Mouse (Mus musculus) left cerebral cortex, postnatal 10 days (tissue): ENCODE data around the gene Abr. TPM values are rescaled to one million over a fixed set of nuclear protein-coding genes. Genes with fewer than 3 reads are reported as not detected.
A peak's percentile ranks its signal among the peaks of the same experiment; 100 is the strongest.

Experiments used
- DNase-seq, 2 experiments: peaks; one replicate each; pipeline ENCODE4 v3.0.0; 2021 to 2022; ENCODE audit warnings: low spot score in 2 of 2, mixed read lengths in 1 of 2; ENCODE audit errors: extremely low spot score in 1 of 2
- intact Hi-C: fragments of 180-260 bp; cut with DNase I; formaldehyde crosslinking; loops from one replicate; pipeline ENCODE4 v1.15.1; 2025
- total RNA-seq, 2 experiments: library from RNA; stranded (reverse); gene quantifications; 2 replicates each; pipeline ENCODE4 v1.2.3; 2021

Abr gene
- total RNA-seq, 2 experiments from 2014 or later = 322 to 328 TPM

DNA sequence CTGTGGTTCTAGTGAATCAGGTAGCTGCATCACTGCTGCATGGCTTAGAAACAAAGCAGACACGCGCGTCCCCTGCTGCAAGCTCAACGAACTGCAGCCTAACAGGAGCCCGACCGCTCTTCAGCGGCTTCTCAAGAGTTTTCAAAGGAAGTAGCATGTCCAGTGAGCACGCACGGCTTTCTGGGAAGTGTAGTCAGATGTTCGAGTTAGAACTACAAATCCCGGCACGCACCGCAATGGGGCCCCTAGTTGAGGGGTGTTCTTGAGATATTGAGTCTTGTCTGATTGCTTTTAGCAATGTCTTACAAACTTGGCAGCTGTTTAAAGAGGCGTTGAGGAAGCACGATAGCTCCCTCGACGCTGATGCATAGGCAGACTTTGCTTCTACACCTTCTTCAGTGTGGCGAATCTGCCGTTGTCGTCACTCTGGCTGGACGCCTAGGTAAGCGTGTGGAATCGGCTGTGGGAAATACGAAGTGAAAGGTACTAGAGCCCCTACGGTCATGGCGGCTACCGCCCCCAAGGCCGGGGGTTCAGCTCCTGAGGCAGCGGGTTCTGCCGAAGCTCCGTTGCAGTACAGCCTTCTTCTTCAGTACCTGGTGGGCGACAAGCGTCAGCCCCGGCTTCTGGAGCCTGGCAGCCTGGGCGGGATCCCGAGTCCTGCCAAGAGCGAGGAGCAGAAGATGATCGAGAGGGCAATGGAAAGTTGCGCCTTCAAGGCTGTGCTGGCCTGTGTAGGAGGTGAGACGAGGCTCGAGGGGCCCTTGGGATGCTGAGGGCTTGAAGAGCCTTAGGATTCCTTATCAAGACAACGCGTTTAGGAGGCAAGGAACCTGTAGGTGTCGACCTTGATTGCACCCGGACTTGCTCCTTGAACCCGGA is 215.2 kb downstream of the Abr start, which contains the start of gene Timm22:
Gene Timm22, plus strand, starts transcription at position 251 of the 882 bp plus-strand sequence.
- intact Hi-C loops = no loop called here
- DNase-seq = peak; percentile 93 to 96

DNA sequence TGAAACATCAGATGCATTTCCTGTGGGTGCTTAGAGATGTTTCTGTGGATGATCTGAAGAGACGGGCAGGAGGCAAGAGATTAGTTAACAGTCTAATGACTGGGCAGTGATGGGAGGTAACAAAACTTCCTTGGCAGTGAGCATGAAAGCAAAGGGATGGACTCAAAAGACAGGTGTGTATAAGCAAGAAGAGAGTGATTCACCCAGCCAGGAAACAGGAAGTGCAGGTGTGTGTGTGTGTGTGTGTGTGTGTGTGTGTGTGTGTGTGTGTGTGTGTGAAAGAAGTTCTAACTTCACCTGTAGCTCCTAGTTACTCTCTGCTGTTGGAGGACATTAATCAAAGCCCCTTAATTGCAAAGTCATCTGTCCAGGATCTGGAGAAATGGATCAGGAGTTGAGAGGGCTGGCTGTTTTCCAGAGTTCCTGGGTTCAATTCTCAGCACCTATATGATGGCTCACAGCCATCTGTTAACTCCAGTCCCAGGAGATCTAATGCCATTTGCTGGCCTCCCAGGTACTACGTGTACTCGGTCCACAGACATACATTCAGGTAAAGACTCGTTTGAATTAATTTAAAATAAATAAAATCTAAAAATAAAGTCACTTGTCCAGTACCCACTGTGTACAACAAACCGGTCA is 216.4 kb downstream of the Abr start:
- no peak for DNase-seq
- intact Hi-C loops = no loop called here

DNA sequence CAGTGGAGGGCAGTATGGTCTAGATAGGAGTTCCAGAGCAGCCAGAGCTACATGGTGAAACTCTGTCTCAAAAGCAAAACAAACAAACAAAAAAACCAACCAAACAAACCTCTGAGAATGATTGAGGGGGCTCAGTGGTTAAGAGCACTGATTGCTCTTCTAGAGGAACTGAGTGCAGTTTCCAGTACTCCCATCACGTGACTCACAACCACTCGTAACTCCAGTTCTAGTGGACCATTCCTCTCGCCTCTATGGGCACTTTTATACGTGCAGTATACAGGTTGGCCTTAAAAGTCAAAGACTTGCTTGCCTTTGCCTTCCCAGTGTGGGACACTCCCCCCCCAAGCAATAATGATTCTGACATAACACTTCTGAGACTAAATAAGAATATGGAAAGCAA is 217.0 kb downstream of the Abr start:
- intact Hi-C loops = no loop called here
- no peak for DNase-seq

DNA sequence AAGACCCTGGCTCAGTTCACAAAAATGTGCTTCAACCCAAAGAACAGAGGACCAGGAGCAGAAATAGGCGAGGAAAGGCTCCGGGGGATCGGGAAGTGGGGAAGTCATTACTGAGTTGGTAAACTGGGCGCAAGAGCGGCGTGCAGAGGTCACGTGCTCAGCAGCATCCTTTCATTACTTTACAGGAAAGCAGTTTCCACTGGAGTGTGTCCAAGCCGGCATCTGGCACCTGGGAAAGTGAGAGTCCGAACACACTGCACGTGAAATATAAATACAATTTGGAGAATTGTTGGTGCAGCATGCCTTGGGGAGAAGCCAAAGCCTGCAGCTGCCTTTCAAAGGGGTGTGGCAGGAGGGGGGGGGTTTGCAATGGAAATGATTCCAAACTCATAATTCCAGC is 220.7 kb downstream of the Abr start:
- intact Hi-C loops = no loop called here

DNA sequence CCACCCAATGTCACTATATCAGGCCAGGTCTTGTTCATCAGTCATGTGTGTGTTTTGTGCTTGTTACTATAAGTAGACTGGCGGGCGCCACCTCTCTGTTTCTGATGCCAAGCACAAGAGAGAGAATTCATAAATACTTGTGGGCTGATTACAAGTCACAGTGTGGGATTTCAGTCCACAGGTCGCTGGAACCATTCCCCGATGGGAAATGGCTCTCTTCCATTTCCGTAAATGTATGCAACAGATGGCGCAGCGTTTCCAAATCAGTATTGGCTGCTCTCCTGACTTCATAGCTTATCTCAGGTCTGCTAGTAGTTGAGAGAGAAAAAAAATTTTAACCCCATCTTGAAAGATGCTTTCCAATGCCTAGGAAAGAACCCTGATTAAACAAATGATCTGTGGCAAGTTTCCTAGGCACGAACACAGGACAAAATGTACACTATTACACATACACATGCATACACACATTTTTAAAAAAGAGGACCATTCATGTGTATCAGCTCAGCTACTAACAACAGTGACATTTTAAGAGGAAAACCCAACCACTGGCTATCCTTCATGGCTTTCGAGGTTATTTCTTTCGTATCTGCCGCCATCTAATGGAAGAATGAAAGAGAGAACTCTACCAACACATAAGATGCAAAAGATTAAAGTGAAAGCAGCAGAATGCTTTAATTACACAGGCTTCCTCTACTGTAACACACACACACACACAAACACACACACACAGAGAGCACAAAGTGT is 222.4 kb downstream of the Abr start:
- no peak for DNase-seq
- intact Hi-C loops = loop anchor here (2.0 to 10.0 kb wide), 3 partner anchors 127 to 615 kb away; no protein-coding TSS in a partner anchor

More for the DNA sequence above, 220.7 kb downstream of the Abr start:
- DNase-seq = peak in 1 of 2 experiments; percentile 52

DNA sequence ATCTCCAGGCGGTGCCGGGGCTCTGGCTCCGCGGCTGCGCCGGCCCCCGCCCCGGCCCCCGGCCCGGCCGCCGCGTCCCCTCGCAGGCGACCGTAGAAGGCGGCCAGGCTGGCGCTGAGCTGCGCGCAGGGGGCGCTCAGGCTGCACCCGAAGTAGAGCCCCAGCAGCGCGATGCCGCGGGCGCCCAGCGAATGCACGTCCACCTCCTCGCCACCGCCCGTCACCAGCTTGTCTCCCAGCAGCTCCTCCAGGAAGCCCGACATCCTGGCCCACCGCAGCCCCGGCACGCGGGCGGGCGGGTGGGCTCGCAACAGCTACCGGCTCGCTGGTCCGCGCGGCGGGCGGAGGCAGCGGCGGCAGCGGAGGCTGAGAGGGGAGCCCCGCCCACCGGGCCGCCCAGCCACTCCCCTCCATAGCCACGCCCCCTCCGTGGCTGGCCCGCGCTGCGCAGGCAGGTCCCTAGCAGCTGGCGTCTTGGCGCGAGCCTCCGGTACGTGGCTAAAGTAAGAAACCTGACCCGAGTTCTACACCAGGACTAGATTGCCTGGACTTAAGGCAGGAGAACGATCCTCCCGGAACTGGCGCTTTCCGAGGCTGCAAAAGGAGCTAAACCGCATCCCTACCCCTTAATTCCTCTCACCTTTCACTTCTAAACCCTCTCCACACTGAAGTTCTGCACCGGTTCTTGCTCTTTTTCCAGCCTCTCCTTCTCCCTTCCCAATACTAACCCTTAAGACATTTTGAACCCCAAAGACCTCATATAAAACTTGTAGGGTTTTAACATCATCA is 223.1 kb downstream of the Abr start, which contains the start of gene Nxn:
Gene Nxn, minus strand, starts transcription at position 343 of the 789 bp plus-strand sequence.
- intact Hi-C loops = loop anchor here (2.0 to 10.0 kb wide), 3 partner anchors 127 to 614 kb away; no protein-coding TSS in a partner anchor

DNA sequence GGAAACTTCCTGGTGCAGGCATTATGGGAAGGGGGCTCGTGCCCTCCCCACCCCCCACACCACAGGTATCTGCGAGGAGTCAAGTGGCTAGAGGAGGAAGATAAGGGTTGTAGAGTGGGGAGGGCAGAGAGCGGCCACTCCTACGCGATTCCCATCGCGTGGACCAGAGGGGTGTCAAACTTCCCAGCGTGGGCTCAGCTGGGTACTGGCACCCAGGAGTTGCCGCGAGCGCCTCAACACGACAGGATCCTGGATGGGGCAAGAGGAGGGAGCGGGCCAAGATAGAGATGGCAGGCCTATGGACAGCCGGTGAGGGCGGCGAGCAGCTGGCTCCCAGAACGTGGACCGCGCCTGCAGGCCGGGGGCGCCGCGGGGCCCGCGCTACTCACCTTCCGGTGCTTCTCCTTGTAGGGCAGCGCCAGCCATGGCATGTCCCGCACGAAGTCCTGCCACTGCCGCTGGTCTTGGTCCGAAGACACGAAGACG is 223.8 kb downstream of the Abr start:
- peak in 1 of 2 experiments; percentile 62 for DNase-seq
- intact Hi-C loops = loop anchor here (2.0 to 10.0 kb wide), 3 partner anchors 126 to 614 kb away; no protein-coding TSS in a partner anchor

More for the DNA sequence above, 223.1 kb downstream of the Abr start, which contains the start of gene Nxn:
- DNase-seq = peak; percentile 65 to 92

DNA sequence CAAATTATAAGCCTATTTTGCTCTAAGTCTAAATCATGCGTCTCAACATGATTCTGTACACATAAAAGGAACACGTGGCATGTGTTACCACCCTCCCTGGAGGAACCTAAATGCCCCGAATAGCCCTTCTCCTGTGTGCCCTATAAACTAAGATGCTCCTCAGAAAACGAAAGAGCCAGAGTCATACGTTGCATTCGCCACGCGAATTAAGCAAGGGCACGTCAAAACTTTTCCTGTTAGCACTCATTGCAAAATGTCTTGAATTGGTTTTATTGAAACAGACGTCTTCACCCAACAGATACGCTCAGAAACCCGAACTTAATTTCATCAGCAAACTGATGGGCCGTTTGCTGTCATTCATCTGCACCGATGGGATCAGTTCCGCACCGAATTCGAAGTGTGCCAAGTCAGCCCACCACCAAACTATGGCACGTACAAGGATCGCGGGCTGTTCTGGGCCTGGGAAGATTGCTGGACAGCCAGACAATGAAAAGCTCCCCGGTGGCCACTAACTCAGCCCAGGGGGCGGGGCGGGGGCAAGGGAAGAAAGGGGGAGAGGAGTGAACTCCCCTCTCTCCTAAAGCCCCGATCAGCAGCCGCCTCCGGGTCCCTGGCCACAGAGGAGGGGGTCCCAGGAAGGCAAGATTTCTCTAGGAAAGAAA is 224.3 kb downstream of the Abr start:
- DNase-seq = peak in 1 of 2 experiments; percentile 59
- intact Hi-C loops = loop anchor here (2.0 to 10.0 kb wide), 3 partner anchors 125 to 613 kb away; no protein-coding TSS in a partner anchor

DNA sequence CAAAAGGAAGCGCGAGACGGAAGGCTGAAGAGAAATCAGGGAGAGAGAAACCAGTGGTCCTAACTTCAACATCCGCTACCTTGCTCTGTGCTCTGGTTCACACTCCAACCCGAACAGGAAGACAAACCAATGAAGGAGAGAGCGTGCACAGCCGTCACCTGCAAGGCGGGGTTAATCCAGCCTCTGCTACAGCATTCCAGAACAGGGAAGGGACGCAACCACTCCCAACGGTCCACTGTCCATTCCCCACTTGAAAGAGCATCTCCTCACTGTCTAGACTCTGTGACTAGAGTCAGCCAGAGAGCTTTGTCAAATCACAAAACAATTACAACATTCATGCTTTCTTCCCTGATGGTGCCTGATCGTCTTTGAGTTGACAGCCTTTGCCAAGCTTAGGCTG is 229.1 kb downstream of the Abr start:
- intact Hi-C loops = loop anchor here (10.0 kb wide), 1 partner anchor 608 kb away; no protein-coding TSS in a partner anchor
- DNase-seq = no peak

DNA sequence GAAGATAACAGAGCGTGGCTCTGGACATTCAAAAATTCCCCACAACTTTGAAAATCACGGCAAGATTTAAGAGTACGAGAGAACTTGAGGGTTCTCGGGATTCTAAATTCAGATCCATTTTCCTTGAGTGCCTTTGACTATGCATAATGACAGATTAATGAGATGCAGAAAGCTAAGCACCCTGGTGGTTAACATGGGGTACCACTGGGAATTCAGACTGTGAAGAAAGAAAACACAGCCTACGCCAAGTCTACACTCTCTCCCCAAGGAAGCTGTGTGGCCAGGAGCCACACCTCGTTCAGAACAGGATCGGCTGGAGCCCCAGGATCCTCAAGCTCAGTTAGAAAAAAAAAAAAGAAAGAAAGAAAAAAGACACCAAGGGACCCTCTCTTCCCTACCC is 229.6 kb downstream of the Abr start:
- intact Hi-C loops = loop anchor here (10.0 kb wide), 1 partner anchor 608 kb away; no protein-coding TSS in a partner anchor
- no peak for DNase-seq

DNA sequence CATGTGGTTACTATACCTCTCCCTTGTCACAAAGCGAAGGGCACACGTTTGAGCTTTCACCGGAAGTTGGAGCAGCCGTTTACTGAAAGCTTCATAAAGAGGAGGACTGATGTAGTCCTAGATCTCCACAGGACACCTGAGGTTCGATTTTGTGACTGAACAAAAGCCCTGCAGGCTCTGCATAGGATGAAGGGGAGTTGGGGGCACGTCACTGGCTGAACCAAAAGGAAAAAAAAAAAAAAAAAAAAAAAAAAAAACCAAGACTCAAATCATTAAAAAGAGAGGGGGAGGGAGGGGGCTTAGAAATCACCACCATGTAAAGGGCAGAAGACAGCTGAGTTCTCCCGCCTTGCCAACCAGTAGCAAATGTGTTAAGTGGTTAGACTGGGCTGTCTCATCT is 233.4 kb downstream of the Abr start:
- no peak for DNase-seq
- intact Hi-C loops = no loop called here

DNA sequence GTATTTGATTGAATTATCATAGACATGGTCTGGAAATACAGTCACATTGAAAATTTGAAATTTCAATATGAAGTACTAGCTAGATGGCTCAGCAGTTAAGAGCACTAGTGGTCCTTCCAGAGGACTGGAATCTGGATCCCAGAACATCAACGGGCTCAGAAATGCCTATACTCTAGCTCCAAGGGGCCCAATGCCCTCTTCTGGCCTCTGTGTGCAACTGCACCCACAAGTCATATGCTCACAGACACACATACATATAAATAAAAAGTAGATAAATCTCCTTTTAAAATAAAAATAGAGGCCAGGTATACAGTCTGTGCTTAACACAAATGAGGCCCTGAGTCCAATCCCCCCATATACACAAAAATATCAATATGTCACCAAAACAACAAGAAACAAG is 235.0 kb downstream of the Abr start:
- no peak for DNase-seq
- intact Hi-C loops = no loop called here

DNA sequence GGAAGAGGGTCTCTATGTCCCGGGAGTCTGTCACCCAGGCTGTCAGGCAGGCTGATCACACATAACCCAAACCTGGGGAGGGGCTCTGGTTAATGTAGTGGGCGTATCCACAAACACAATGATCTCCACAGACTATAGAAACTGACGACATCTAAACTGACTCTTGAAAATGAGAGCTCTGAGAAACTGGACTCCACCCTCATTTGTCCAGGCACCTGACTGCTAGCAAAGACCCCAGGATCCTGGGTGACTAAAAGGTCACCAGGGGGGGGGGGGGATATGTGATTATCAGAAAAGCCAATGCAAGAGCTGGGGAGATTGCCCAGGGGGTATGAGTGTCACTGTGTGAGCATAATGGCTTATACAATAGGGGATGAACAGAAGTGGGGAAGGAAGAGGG is 236.4 kb downstream of the Abr start:
- no peak for DNase-seq
- intact Hi-C loops = no loop called here

DNA sequence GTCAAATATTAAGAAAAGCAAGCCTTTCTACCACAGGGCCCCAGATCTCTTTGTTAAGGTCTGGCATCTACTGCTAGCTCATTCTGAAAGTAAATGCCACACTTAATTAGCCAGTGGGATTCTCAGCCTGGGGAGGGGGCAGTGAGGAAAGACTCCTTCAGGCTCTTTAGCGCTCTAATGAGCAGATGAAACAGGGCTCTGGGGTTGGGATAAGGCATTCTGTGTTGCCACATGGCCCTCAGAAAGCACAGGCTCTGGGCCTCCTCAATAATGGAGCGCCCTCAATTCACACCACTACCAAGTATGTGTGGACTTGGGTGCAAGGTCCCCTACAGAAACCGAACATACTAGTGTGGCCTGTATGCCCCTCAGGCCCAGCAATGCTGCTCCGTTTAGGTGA is 237.1 kb downstream of the Abr start:
- intact Hi-C loops = no loop called here
- no peak for DNase-seq

DNA sequence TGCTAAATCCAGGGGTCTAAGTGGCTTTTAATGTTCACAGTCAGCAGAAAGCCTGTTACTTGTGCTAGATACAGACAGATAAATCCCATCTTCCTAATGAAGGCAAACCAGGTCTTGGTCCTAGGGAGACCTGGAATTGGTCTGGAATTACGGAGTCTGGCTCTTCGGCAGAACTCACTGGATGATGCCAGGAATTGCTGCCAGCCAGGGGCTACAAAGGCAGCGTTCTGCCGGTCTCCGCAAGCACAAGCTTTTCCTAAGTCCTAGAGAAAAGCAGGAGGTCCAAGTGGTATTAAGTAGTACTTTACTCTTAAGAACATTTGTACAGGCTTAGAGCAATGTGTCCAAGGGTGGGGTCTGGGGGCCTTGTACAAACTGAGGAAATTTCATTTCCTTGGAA is 237.8 kb downstream of the Abr start:
- intact Hi-C loops = no loop called here
- DNase-seq = no peak

DNA sequence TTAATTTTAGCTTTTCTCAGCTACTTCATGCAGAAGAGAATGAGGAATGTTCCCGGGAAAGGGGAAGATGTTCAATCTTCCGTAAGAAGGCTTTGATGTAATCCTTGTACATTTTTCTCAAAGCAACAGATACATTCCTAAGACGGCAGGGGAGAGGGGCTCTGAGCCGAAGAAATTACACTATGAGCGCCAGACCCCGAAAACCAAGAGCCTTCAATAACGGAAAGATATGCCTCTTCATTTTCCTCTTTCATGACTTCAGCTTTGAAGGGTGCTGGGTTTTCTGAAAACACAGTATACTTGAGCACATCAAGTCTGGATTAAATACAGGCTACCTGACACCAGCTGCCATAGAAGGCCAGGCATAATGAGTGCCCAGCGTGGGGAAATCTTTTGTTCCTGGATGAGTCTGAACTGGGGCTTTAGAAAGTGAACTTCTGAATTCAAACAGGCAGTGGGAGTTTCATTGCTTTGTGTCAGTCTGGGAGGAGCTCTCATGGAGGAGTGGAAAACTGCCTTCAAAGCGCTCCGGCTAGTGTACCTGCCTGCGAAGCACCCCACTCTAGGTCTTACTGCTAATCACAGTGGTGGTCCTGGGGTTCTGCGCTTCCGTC is 239.3 kb downstream of the Abr start:
- intact Hi-C loops = no loop called here
- DNase-seq = no peak

DNA sequence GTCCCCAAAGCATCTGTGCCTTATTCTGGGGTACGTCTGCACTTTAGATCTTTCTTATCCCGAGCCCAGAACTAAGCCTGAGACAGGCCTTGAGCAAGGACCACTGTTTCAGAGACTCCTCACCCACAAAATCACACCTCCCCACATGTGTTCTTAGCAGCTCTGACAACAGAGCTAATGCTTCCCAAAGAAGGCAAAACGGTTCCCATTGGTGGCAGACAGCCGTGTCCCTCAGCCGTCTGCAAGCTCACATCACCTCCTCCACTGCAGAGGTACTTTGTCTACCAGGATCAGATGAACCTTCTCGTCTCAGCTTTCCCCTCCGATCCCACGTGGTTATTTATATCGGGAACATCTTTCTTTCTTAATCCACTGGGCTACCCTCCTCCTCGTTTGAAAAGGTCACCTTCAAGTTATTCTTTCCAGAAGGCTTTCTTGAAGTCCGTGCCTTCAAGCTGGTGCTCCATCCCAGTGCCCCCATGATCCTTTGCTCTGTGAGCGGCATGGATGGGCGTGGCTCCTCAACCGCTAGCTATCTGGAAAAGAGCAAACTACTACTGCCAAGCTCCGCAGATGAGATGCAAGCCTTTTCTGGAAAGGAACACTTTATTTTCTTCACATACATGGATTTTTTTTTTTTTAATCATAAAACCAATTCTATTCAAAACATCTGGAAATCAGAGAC is 240.8 kb downstream of the Abr start:
- DNase-seq = no peak
- intact Hi-C loops = no loop called here
